ENCODE assay signal across 23 mouse cellular contexts in genomic region chr13:109912635-109913034, GRCm38 (mm10).
A peak's percentile ranks its signal among the peaks of the same experiment; 100 is the strongest.
DNase-seq lines count a peak whose midpoint lies in the region; ATAC-seq and TF ChIP-seq lines count a peak whose summit lies in the region.
"Had no signal": no experiment of that assay in that cellular context is flagged by ENCODE, and none has a peak within 500 bp of the region (broad histone marks: within the 10 kb centered on the region; RNA-seq: fewer than 3 reads in every experiment).

No protein-coding gene starts in this region.

- no peak overlapping the region for H3K9ac ChIP-seq in forebrain, embryonic 15.5 days (replicated peaks)
- H3K9ac ChIP-seq in forebrain, embryonic 14.5 days (ENCODE audit: low read length), result no peak overlapping the region
- no peak overlapping the region for H3K9ac ChIP-seq in hindbrain, embryonic 15.5 days
- no peak overlapping the region for H3K9ac ChIP-seq in hindbrain, postnatal 0 days (replicated peaks; ENCODE audit: low read length)
- no peak overlapping the region for H3K9ac ChIP-seq in midbrain, embryonic 14.5 days (replicated peaks; ENCODE audit: low read length)
- H3K9ac ChIP-seq: hindbrain, embryonic 13.5 days; kidney, embryonic 15.5 days; limb, embryonic 13.5 days; liver, embryonic 12.5 days; neural tube, embryonic 13.5 days had no signal

- no peak overlapping the region for H3K4me3 ChIP-seq in forebrain, embryonic 15.5 days
- no peak overlapping the region for H3K4me3 ChIP-seq in forebrain, embryonic 14.5 days (ENCODE audit: low read depth, low read length)
- H3K4me3 ChIP-seq in hindbrain, embryonic 15.5 days, result no peak overlapping the region
- no peak overlapping the region for H3K4me3 ChIP-seq in hindbrain, postnatal 0 days (ENCODE audit: low read length)
- no peak overlapping the region for H3K4me3 ChIP-seq in brown adipose tissue, adult 24 weeks (ENCODE audit: insufficient read depth, low read depth, low read length)
- H3K4me3 ChIP-seq in midbrain, embryonic 14.5 days (replicated peaks; ENCODE audit: low read depth, low read length), result no peak overlapping the region
- H3K4me3 ChIP-seq: hindbrain, embryonic 13.5 days; kidney, embryonic 15.5 days; limb, embryonic 13.5 days; liver, embryonic 12.5 days; neural tube, embryonic 13.5 days had no signal

- no peak for TF ChIP-seq CTCF in hindbrain, postnatal 0 days (IDR thresholded peaks at IDR 0.05; ENCODE audit: low read depth)

- no peak overlapping the region for H3K27ac ChIP-seq in forebrain, embryonic 15.5 days (replicated peaks)
- no peak overlapping the region for H3K27ac ChIP-seq in forebrain, embryonic 14.5 days (ENCODE audit: low read depth, low read length)
- H3K27ac ChIP-seq in hindbrain, embryonic 15.5 days (replicated peaks), result no peak overlapping the region
- H3K27ac ChIP-seq in hindbrain, postnatal 0 days, result no peak overlapping the region
- peak overlapping the region; percentile 84 for H3K27ac ChIP-seq in brown adipose tissue, adult 24 weeks (replicated peaks; ENCODE audit: low read depth, low read length)
- H3K27ac ChIP-seq in midbrain, embryonic 14.5 days (replicated peaks; ENCODE audit: low read depth, low read length), result 0 out of 2 replicates have a peak overlapping the region, but pooled peaks have one; percentile 37
- H3K27ac ChIP-seq: kidney, embryonic 15.5 days; liver, embryonic 12.5 days; stomach, postnatal 0 days had no signal

- ATAC-seq in forebrain, embryonic 15.5 days (replicated peaks), result peak; percentile 34; the same call in 1 of the 2 replicates
- ATAC-seq in forebrain, embryonic 14.5 days, result no peak
- ATAC-seq in hindbrain, embryonic 15.5 days (ENCODE audit: low FRiP score, low read depth), result 0 out of 2 replicates have a peak, but pooled peaks have one; percentile 31
- no peak for ATAC-seq in hindbrain, postnatal 0 days
- ATAC-seq in midbrain, embryonic 14.5 days (ENCODE audit: low FRiP score, low TSS enrichment), result no peak
- ATAC-seq: liver, embryonic 12.5 days had no signal

- H3K27me3 ChIP-seq in forebrain, embryonic 15.5 days, result no peaks in the 10 kb centered on the region
- no peaks in the 10 kb centered on the region for H3K27me3 ChIP-seq in forebrain, embryonic 14.5 days (replicated peaks; ENCODE audit: control insufficient read depth, insufficient read depth, low read length)
- no peaks in the 10 kb centered on the region for H3K27me3 ChIP-seq in hindbrain, embryonic 15.5 days
- H3K27me3 ChIP-seq in hindbrain, postnatal 0 days (ENCODE audit: insufficient read depth, low read length), result no peaks in the 10 kb centered on the region
- H3K27me3 ChIP-seq in midbrain, embryonic 14.5 days (ENCODE audit: control insufficient read depth, insufficient read depth, low read length), result no peaks in the 10 kb centered on the region
- H3K27me3 ChIP-seq: hindbrain, embryonic 13.5 days; kidney, embryonic 15.5 days; limb, embryonic 13.5 days; liver, embryonic 12.5 days; neural tube, embryonic 13.5 days had no signal

- no peak overlapping the region for H3K4me2 ChIP-seq in forebrain, embryonic 15.5 days (replicated peaks)
- no peak overlapping the region for H3K4me2 ChIP-seq in forebrain, embryonic 14.5 days (ENCODE audit: low read length)
- no peak overlapping the region for H3K4me2 ChIP-seq in hindbrain, embryonic 15.5 days
- no peak overlapping the region for H3K4me2 ChIP-seq in hindbrain, postnatal 0 days (ENCODE audit: low read depth, low read length)
- H3K4me2 ChIP-seq in midbrain, embryonic 14.5 days (ENCODE audit: low read length), result no peak overlapping the region
- H3K4me2 ChIP-seq: heart, embryonic 11.5 days; hindbrain, embryonic 13.5 days; kidney, embryonic 15.5 days; limb, embryonic 13.5 days; liver, embryonic 12.5 days; neural tube, embryonic 13.5 days had no signal

- H3K4me1 ChIP-seq in forebrain, embryonic 15.5 days, result peaks cover 12% of the 10 kb centered on the region
- no peaks in the 10 kb centered on the region; the same call in 1 of the 2 replicates for H3K4me1 ChIP-seq in forebrain, embryonic 14.5 days (ENCODE audit: control insufficient read depth, insufficient read depth, low read length)
- H3K4me1 ChIP-seq in hindbrain, embryonic 15.5 days (replicated peaks), result peaks cover 15% of the 10 kb centered on the region
- no peaks in the 10 kb centered on the region for H3K4me1 ChIP-seq in hindbrain, postnatal 0 days (ENCODE audit: insufficient read depth, low read length)
- H3K4me1 ChIP-seq in brown adipose tissue, adult 24 weeks (ENCODE audit: control insufficient read depth, insufficient read depth, insufficient read length, low read length), result peaks cover 16% of the 10 kb centered on the region
- H3K4me1 ChIP-seq in midbrain, embryonic 14.5 days (ENCODE audit: control insufficient read depth, insufficient read depth, low read length), result peaks cover 15% of the 10 kb centered on the region

- no peak for DNase-seq in forebrain, embryonic 14.5 days (ENCODE audit: low spot score)
- DNase-seq in hindbrain, postnatal 0 days (ENCODE audit: low spot score), result no peak
- DNase-seq in midbrain, embryonic 14.5 days, result no peak
- no peak for DNase-seq in spleen, postnatal 36 days (ENCODE audit: low spot score in 2 of 2)
- no peak for DNase-seq in urinary bladder, postnatal 10 days (ENCODE audit: low spot score)
- DNase-seq: adrenal gland, postnatal 14 days; cerebellum, adult 9-10 months; heart, postnatal 36 days; kidney, adult 11 months; kidney, postnatal 4 days; lung, adult 2 months; lung, postnatal 14 days; right cerebral cortex, adult 18-20 months had no signal

- WGBS in forebrain, embryonic 15.5 days, result 74% methylated on average over 4 of the region's 4 CpGs
- WGBS in forebrain, embryonic 14.5 days, result 83% methylated on average over 4 of the region's 4 CpGs
- WGBS in hindbrain, embryonic 15.5 days, result 82% methylated on average over 4 of the region's 4 CpGs
- WGBS in hindbrain, postnatal 0 days, result 69% methylated on average over 4 of the region's 4 CpGs
- WGBS in midbrain, embryonic 14.5 days, result 84% methylated on average over 4 of the region's 4 CpGs

- no peaks in the 10 kb centered on the region for H3K36me3 ChIP-seq in forebrain, embryonic 15.5 days
- no peaks in the 10 kb centered on the region for H3K36me3 ChIP-seq in forebrain, embryonic 14.5 days (ENCODE audit: control insufficient read depth, insufficient read depth, low read length)
- H3K36me3 ChIP-seq in hindbrain, embryonic 15.5 days, result no peaks in the 10 kb centered on the region
- H3K36me3 ChIP-seq in hindbrain, postnatal 0 days (ENCODE audit: insufficient read depth, low read length), result no peaks in the 10 kb centered on the region
- H3K36me3 ChIP-seq in midbrain, embryonic 14.5 days (ENCODE audit: control insufficient read depth, insufficient read depth, low read length), result no peaks in the 10 kb centered on the region
- H3K36me3 ChIP-seq: hindbrain, embryonic 13.5 days; kidney, embryonic 15.5 days; limb, embryonic 13.5 days; liver, embryonic 12.5 days; neural tube, embryonic 13.5 days had no signal

- no peaks in the 10 kb centered on the region for H3K9me3 ChIP-seq in forebrain, embryonic 15.5 days
- H3K9me3 ChIP-seq in forebrain, embryonic 14.5 days (replicated peaks; ENCODE audit: control insufficient read depth, low read length), result no peaks in the 10 kb centered on the region
- H3K9me3 ChIP-seq in hindbrain, embryonic 15.5 days, result no peaks in the 10 kb centered on the region
- no peaks in the 10 kb centered on the region for H3K9me3 ChIP-seq in hindbrain, postnatal 0 days (ENCODE audit: low read length)
- no peaks in the 10 kb centered on the region for H3K9me3 ChIP-seq in midbrain, embryonic 14.5 days (ENCODE audit: control insufficient read depth, low read length)
- H3K9me3 ChIP-seq: hindbrain, embryonic 13.5 days; kidney, embryonic 15.5 days; limb, embryonic 13.5 days; liver, embryonic 12.5 days; neural tube, embryonic 13.5 days had no signal

Comparison
In these comparisons a context has a peak if more than half of its experiments do, and no peak if none do; other contexts are left out.
1. ATAC-seq: peak in forebrain, embryonic 15.5 days (single experiment) and hindbrain, embryonic 15.5 days (single experiment); none in forebrain, embryonic 14.5 days (single experiment), hindbrain, postnatal 0 days (single experiment) and midbrain, embryonic 14.5 days (single experiment).
2. H3K27ac ChIP-seq: peak in brown adipose tissue, adult 24 weeks (single experiment) and midbrain, embryonic 14.5 days (single experiment); none in forebrain, embryonic 15.5 days (single experiment), forebrain, embryonic 14.5 days (single experiment), hindbrain, embryonic 15.5 days (single experiment) and hindbrain, postnatal 0 days (single experiment).